ENCODE assay signal across 12 mouse cellular contexts in genomic region chr8:111445960-111446660, GRCm38 (mm10). TPM values are rescaled to one million over a fixed set of nuclear protein-coding genes. Genes with fewer than 3 reads are reported as not detected.
DNase-seq lines count a peak whose midpoint lies in the region; ATAC-seq and TF ChIP-seq lines count a peak whose summit lies in the region.
"Had no signal": no experiment of that assay in that cellular context is flagged by ENCODE, and none has a peak within 500 bp of the region (broad histone marks: within the 10 kb centered on the region; RNA-seq: fewer than 3 reads in every experiment).

No protein-coding gene starts in this region.

- WGBS in heart, embryonic 10.5 days: 36% methylated on average over 4 of the region's 4 CpGs
- WGBS in intestine, embryonic 15.5 days: 51% methylated on average over 4 of the region's 4 CpGs
- 49% methylated on average over 4 of the region's 4 CpGs for WGBS in stomach, postnatal 0 days
- WGBS in midbrain, embryonic 15.5 days: 76% methylated on average over 4 of the region's 4 CpGs

- no peak for TF ChIP-seq CTCF in stomach, postnatal 0 days (IDR thresholded peaks at IDR 0.05; ENCODE audit: low read depth)

- H3K27ac ChIP-seq in heart, embryonic 10.5 days: peak overlapping the region; percentile 72; the same call in 1 of the 2 replicates
- H3K27ac ChIP-seq in intestine, embryonic 15.5 days: no peak overlapping the region
- peak overlapping the region; percentile 31; the same call in 1 of the 2 replicates for H3K27ac ChIP-seq in stomach, postnatal 0 days (replicated peaks)
- no peak overlapping the region for H3K27ac ChIP-seq in midbrain, embryonic 15.5 days

- peak; percentile 21 for ATAC-seq in intestine, embryonic 15.5 days
- ATAC-seq in stomach, postnatal 0 days (ENCODE audit: low FRiP score, low TSS enrichment): peak; percentile 83
- ATAC-seq in midbrain, embryonic 15.5 days (replicated peaks): no peak
- ATAC-seq: hindbrain, embryonic 16.5 days had no signal

- H3K36me3 ChIP-seq in heart, embryonic 10.5 days: peaks cover 19% of the 10 kb centered on the region; the same call in 1 of the 2 replicates
- H3K36me3 ChIP-seq in intestine, embryonic 15.5 days: no peaks in the 10 kb centered on the region
- H3K36me3 ChIP-seq in stomach, postnatal 0 days (ENCODE audit: control insufficient read depth, insufficient read depth, low read length): no peaks in the 10 kb centered on the region
- 0 out of 2 replicates have a peak, but pooled peaks cover 3% of the 10 kb centered on the region for H3K36me3 ChIP-seq in midbrain, embryonic 15.5 days (replicated peaks)

- peak; percentile 12 for DNase-seq in thymus, postnatal 0 days (ENCODE audit: low spot score)
- no peak for DNase-seq in thymus, postnatal 14 days
- no peak for DNase-seq in heart, embryonic 10.5 days (ENCODE audit: low spot score)
- peak; percentile 31 for DNase-seq in stomach, postnatal 0 days (ENCODE audit: low spot score)
- no peak for DNase-seq in adrenal gland, adult 2 months
- no peak for DNase-seq in thymus, postnatal 36 days
- DNase-seq: adrenal gland, adult 8-10 months had no signal

- H3K27me3 ChIP-seq in heart, embryonic 10.5 days (ENCODE audit: insufficient read depth, poor library complexity, severe bottlenecking): 0 out of 2 replicates have a peak, but pooled peaks cover 5% of the 10 kb centered on the region
- H3K27me3 ChIP-seq in intestine, embryonic 15.5 days (replicated peaks): no peaks in the 10 kb centered on the region
- no peaks in the 10 kb centered on the region for H3K27me3 ChIP-seq in stomach, postnatal 0 days (ENCODE audit: control insufficient read depth, insufficient read depth, low read length)
- H3K27me3 ChIP-seq in midbrain, embryonic 15.5 days (replicated peaks): no peaks in the 10 kb centered on the region

- H3K4me1 ChIP-seq in heart, embryonic 10.5 days: peaks cover 16% of the 10 kb centered on the region
- peaks cover 5% of the 10 kb centered on the region; the same call in 1 of the 2 replicates for H3K4me1 ChIP-seq in intestine, embryonic 15.5 days (replicated peaks)
- no peaks in the 10 kb centered on the region for H3K4me1 ChIP-seq in stomach, postnatal 0 days (replicated peaks; ENCODE audit: control insufficient read depth, insufficient read depth)
- H3K4me1 ChIP-seq in midbrain, embryonic 15.5 days: no peaks in the 10 kb centered on the region

- no peak for TF ChIP-seq EP300 in stomach, postnatal 0 days (optimal IDR thresholded peaks at IDR 0.05)

- H3K9me3 ChIP-seq in heart, embryonic 10.5 days: no peaks in the 10 kb centered on the region
- H3K9me3 ChIP-seq in intestine, embryonic 15.5 days: no peaks in the 10 kb centered on the region
- H3K9me3 ChIP-seq in stomach, postnatal 0 days (ENCODE audit: control insufficient read depth, low read length): no peaks in the 10 kb centered on the region
- no peaks in the 10 kb centered on the region for H3K9me3 ChIP-seq in midbrain, embryonic 15.5 days

- H3K4me2 ChIP-seq in intestine, embryonic 15.5 days (replicated peaks): no peak overlapping the region
- H3K4me2 ChIP-seq in stomach, postnatal 0 days (replicated peaks; ENCODE audit: low read depth): no peak overlapping the region
- H3K4me2 ChIP-seq in midbrain, embryonic 15.5 days: no peak overlapping the region

- H3K4me3 ChIP-seq in heart, embryonic 10.5 days: no peak overlapping the region; the same call in 1 of the 2 replicates
- no peak overlapping the region for H3K4me3 ChIP-seq in intestine, embryonic 15.5 days (replicated peaks)
- no peak overlapping the region for H3K4me3 ChIP-seq in stomach, postnatal 0 days (ENCODE audit: low read depth, low read length)
- no peak overlapping the region for H3K4me3 ChIP-seq in midbrain, embryonic 15.5 days
- H3K4me3 ChIP-seq: erythroblast, embryonic 14.5 days had no signal

- no peak overlapping the region for H3K9ac ChIP-seq in intestine, embryonic 15.5 days
- H3K9ac ChIP-seq in stomach, postnatal 0 days (ENCODE audit: low read length): no peak overlapping the region
- H3K9ac ChIP-seq in midbrain, embryonic 15.5 days: no peak overlapping the region

RNA-seq across cellular contexts. Expression of gene Fa2h, which starts 52.5 kb away (rescaled TPM):
- 0.07 and 0.13 TPM in 2 replicates for polyA plus RNA-seq in thymus, postnatal 0 days (2015; fragmentation: Nextera tagmentation; extraction: Ambion mirVana)
- polyA plus RNA-seq in heart, embryonic 10.5 days (2016; fragmentation: Nextera tagmentation; extraction: Ambion mirVana): not detected in 2 replicates
- polyA plus RNA-seq in intestine, embryonic 15.5 days (2015; fragmentation: Nextera tagmentation; extraction: Ambion mirVana): 0.88 and 1.2 TPM in 2 replicates
- 24.7 and 34.2 TPM in 2 replicates for polyA plus RNA-seq in stomach, postnatal 0 days (2015; fragmentation: Nextera tagmentation; extraction: Ambion mirVana)
- total RNA-seq in adrenal gland, adult 2 months (2021): 1 to 10 TPM in 1 of 2 experiments, under 1 TPM in 1; 0.21 to 4.7 TPM
- 19.0 and 37.5 TPM in 2 replicates for polyA plus RNA-seq in adrenal gland, adult 2 months (2012; rRNA removed)
- 0.10 and 0.11 TPM in 2 replicates for polyA plus RNA-seq in midbrain, embryonic 15.5 days (2015; fragmentation: Nextera tagmentation; extraction: Ambion mirVana)
- polyA plus RNA-seq: erythroblast, embryonic 14.5 days; limb, embryonic 11.5 days had no signal

Comparison
In these comparisons a context has a peak if more than half of its experiments do, and no peak if none do; other contexts are left out.
1. DNase-seq: peak in thymus, postnatal 0 days (single experiment) and stomach, postnatal 0 days (single experiment); none in thymus, postnatal 14 days (single experiment), heart, embryonic 10.5 days (single experiment), adrenal gland, adult 2 months (single experiment) and thymus, postnatal 36 days (0 of 2).
2. H3K27ac ChIP-seq: peak in heart, embryonic 10.5 days (single experiment) and stomach, postnatal 0 days (single experiment); none in intestine, embryonic 15.5 days (single experiment) and midbrain, embryonic 15.5 days (single experiment).